Comparison of ENCODE assay signal across 10 mouse cellular contexts in the genomic region with DNA sequence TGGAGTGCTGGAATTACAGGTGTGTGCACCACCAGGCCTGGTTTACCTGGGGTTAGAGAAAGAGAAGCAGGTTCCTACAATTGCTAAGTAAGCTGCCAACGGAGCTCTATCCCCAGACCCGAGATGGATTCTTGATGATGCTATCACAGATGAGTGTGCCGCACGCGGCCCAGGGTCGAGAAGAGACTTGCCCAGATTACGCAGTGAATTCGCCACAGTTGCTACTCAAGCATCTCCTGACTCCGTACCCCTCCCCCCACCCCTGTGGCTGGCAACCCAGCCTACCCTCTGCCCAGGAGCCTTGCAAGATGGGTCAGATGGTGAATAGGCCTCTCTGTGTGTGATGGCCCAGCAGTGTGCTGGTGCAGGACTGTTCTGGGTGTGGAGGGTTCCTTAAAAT. TPM values are rescaled to one million over a fixed set of nuclear protein-coding genes. Genes with fewer than 3 reads are reported as not detected.
DNase-seq lines count a peak whose midpoint lies in the region; ATAC-seq lines count a peak whose summit lies in the region.
"Had no signal": no experiment of that assay in that cellular context is flagged by ENCODE, and none has a peak within 500 bp of the region (broad histone marks: within the 10 kb centered on the region; RNA-seq: fewer than 3 reads in every experiment).

No protein-coding gene starts in this region.

- H3K4me3 ChIP-seq in kidney, embryonic 14.5 days (ENCODE audit: low read length): no peak overlapping the region
- H3K4me3 ChIP-seq in brown adipose tissue, adult 24 weeks (ENCODE audit: insufficient read depth, low read depth, low read length): no peak overlapping the region
- no peak overlapping the region for H3K4me3 ChIP-seq in midbrain, embryonic 13.5 days (replicated peaks)

- peak overlapping the region; percentile 31; the same call in 1 of the 2 replicates for H3K9ac ChIP-seq in kidney, embryonic 14.5 days (ENCODE audit: low read depth, low read length)
- H3K9ac ChIP-seq in midbrain, embryonic 13.5 days (replicated peaks): no peak overlapping the region

- H3K27me3 ChIP-seq in kidney, embryonic 14.5 days (ENCODE audit: control insufficient read depth, insufficient read depth, low read length): no peaks in the 10 kb centered on the region
- H3K27me3 ChIP-seq in midbrain, embryonic 13.5 days: 0 out of 2 replicates have a peak, but pooled peaks cover 3% of the 10 kb centered on the region

- no peaks in the 10 kb centered on the region for H3K9me3 ChIP-seq in kidney, embryonic 14.5 days (ENCODE audit: control insufficient read depth, low read length)
- H3K9me3 ChIP-seq in midbrain, embryonic 13.5 days: no peaks in the 10 kb centered on the region
- H3K9me3 ChIP-seq: megakaryocyte, embryonic 14.5 days had no signal

- no peaks in the 10 kb centered on the region for H3K36me3 ChIP-seq in kidney, embryonic 14.5 days (ENCODE audit: control insufficient read depth, insufficient read depth, low read length)
- H3K36me3 ChIP-seq in midbrain, embryonic 13.5 days: no peaks in the 10 kb centered on the region

- ATAC-seq in kidney, embryonic 14.5 days (ENCODE audit: low FRiP score, low TSS enrichment): no peak
- ATAC-seq in hematopoietic stem cell, adult 5-6 weeks (replicated peaks in 1 of 2; ENCODE audit: insufficient read depth in 1 of 2, low FRiP score in 2 of 2, low TSS enrichment in 1 of 2, low read depth in 1 of 2, poor library complexity in 2 of 2, severe bottlenecking in 2 of 2): peak; percentile 1 to 8; a peak in 2 of 4 replicates
- peak; percentile 41 for ATAC-seq in midbrain, embryonic 13.5 days

- H3K4me2 ChIP-seq in kidney, embryonic 14.5 days (replicated peaks; ENCODE audit: low read depth, low read length): no peak overlapping the region
- no peak overlapping the region for H3K4me2 ChIP-seq in midbrain, embryonic 13.5 days (replicated peaks)

- WGBS in kidney, embryonic 14.5 days: 32% methylated on average over 9 of the region's 9 CpGs
- WGBS in midbrain, embryonic 13.5 days: 14% methylated on average over 9 of the region's 9 CpGs

- DNase-seq in kidney, postnatal 10 days: no peak
- DNase-seq in adrenal gland, adult 8-10 months: no peak
- DNase-seq in spleen, postnatal 4 days (ENCODE audit: low spot score in 2 of 2): no peak
- no peak for DNase-seq in ovary, adult 18-20 months (ENCODE audit: low spot score)

- H3K27ac ChIP-seq in kidney, embryonic 14.5 days (ENCODE audit: low read depth, low read length): peak overlapping the region; percentile 97
- H3K27ac ChIP-seq in brown adipose tissue, adult 24 weeks (replicated peaks; ENCODE audit: low read depth, low read length): peak overlapping the region; percentile 5; the same call in 1 of the 2 replicates
- H3K27ac ChIP-seq in midbrain, embryonic 13.5 days: peak overlapping the region; percentile 30; the same call in 1 of the 2 replicates

- peaks cover 62% of the 10 kb centered on the region for H3K4me1 ChIP-seq in kidney, embryonic 14.5 days (ENCODE audit: control insufficient read depth, insufficient read depth, low read length)
- H3K4me1 ChIP-seq in brown adipose tissue, adult 24 weeks (ENCODE audit: control insufficient read depth, insufficient read depth, insufficient read length, low read length): peaks cover 69% of the 10 kb centered on the region
- peaks cover 58% of the 10 kb centered on the region for H3K4me1 ChIP-seq in midbrain, embryonic 13.5 days (replicated peaks)

RNA-seq across cellular contexts. Expression of a gene that starts 6.3 kb away (rescaled TPM):
- not detected in 2 replicates for polyA plus RNA-seq in kidney, embryonic 14.5 days (2014; fragmentation: Nextera tagmentation; extraction: Ambion mirVana)
- not detected in 2 replicates for polyA plus RNA-seq in brown adipose tissue, adult 24 weeks (2012; ENCODE audit: insufficient read depth, insufficient read length, missing spikeins)
- not detected in 2 replicates for total RNA-seq in hematopoietic stem cell, adult 5-6 weeks (2017)
- polyA plus RNA-seq in midbrain, embryonic 13.5 days (2015; fragmentation: Nextera tagmentation; extraction: Ambion mirVana): not detected in 2 replicates
- under 1 TPM in 2 of 4 experiments, not detected in 2; 0.09 to 0.25 TPM for total RNA-seq in adrenal gland, adult 8-10 months (2022)
- total RNA-seq: layer of hippocampus, postnatal 14 days had no signal

RNA-seq across cellular contexts. Expression of a gene that starts 26.0 kb away (rescaled TPM):
- polyA plus RNA-seq in kidney, embryonic 14.5 days (2014; fragmentation: Nextera tagmentation; extraction: Ambion mirVana): 31.3 and 37.3 TPM in 2 replicates
- polyA plus RNA-seq in brown adipose tissue, adult 24 weeks (2012; ENCODE audit: insufficient read depth, insufficient read length, missing spikeins): 72.9 and 74.8 TPM in 2 replicates
- total RNA-seq in hematopoietic stem cell, adult 5-6 weeks (2017): 5.7 and 9.9 TPM in 2 replicates
- 18.0 and 20.0 TPM in 2 replicates for polyA plus RNA-seq in midbrain, embryonic 13.5 days (2015; fragmentation: Nextera tagmentation; extraction: Ambion mirVana)
- total RNA-seq in adrenal gland, adult 8-10 months (2022): 100 to 1,000 TPM in 2 of 4 experiments, 10 to 100 TPM in 2; 62.6 to 149 (median 97.9) TPM

RNA-seq across cellular contexts. Expression of a gene that starts 56.6 kb away (rescaled TPM):
- polyA plus RNA-seq in kidney, embryonic 14.5 days (2014; fragmentation: Nextera tagmentation; extraction: Ambion mirVana): not detected in 2 replicates
- not detected in 2 replicates for polyA plus RNA-seq in brown adipose tissue, adult 24 weeks (2012; ENCODE audit: insufficient read depth, insufficient read length, missing spikeins)
- not detected in 2 replicates for total RNA-seq in hematopoietic stem cell, adult 5-6 weeks (2017)
- polyA plus RNA-seq in midbrain, embryonic 13.5 days (2015; fragmentation: Nextera tagmentation; extraction: Ambion mirVana): not detected in 2 replicates
- total RNA-seq in adrenal gland, adult 8-10 months (2022): not detected
- total RNA-seq: layer of hippocampus, postnatal 14 days had no signal

Comparison
In these comparisons a context has a peak if more than half of its experiments do, and no peak if none do; other contexts are left out.
1. H3K27ac ChIP-seq: peak in every context shown above with its lines; median percentile 97 in kidney, embryonic 14.5 days; 30 in midbrain, embryonic 13.5 days; 5 in brown adipose tissue, adult 24 weeks.